Mouse (Mus musculus) midbrain, postnatal 0 days (tissue): ENCODE results near the gene Denr. TPM values are rescaled to one million over a fixed set of nuclear protein-coding genes. Genes with fewer than 3 reads are reported as not detected.

Source experiments
- ATAC-seq: fragments of 200-750 bp; cut with Nextera tagmentation; 2 replicates; pipeline ENCODE4 v1.8.0; 2017; ENCODE audit warnings: moderate number of reproducible peaks, mild to moderate bottlenecking, moderate TSS enrichment, moderate library complexity; ENCODE audit not compliant: low FRiP score
- DNase-seq: peaks from one replicate; pipeline ENCODE4 v3.0.0-alpha.2; 2015; ENCODE audit warnings: low spot score
- H3K27ac ChIP-seq: fragments of 300-500 bp; sonication (generic); 2 replicates; pipeline ENCODE4 v1.5.1; 2014; ENCODE audit warnings: low read depth, mild to moderate bottlenecking, low read length, mixed read lengths
- H3K27me3 ChIP-seq: fragments of 300-500 bp; sonication (generic); 2 replicates; pipeline ENCODE4 v1.6.1; 2014; ENCODE audit warnings: low read length, control low read depth, mixed read lengths; ENCODE audit not compliant: insufficient read depth
- H3K36me3 ChIP-seq: fragments of 300-500 bp; sonication (generic); 2 replicates; pipeline ENCODE4 v1.6.1; 2014; ENCODE audit warnings: low read length, control low read depth, mixed read lengths; ENCODE audit not compliant: insufficient read depth
- H3K4me1 ChIP-seq: fragments of 300-500 bp; sonication (generic); 2 replicates; pipeline ENCODE4 v1.6.1; 2014; ENCODE audit warnings: mild to moderate bottlenecking, control low read depth, antibody characterized with exemption, low read length, mixed read lengths; ENCODE audit not compliant: insufficient read depth
- H3K4me2 ChIP-seq: fragments of 300-500 bp; sonication (generic); 2 replicates; pipeline ENCODE4 v1.6.1; 2014; ENCODE audit warnings: low read depth, mild to moderate bottlenecking, low read length, mixed read lengths; ENCODE audit not compliant: poor library complexity, severe bottlenecking
- H3K4me3 ChIP-seq: fragments of 300-500 bp; sonication (generic); 2 replicates; pipeline ENCODE4 v1.5.1; 2014; ENCODE audit warnings: low read depth, mild to moderate bottlenecking, low read length, moderate library complexity
- H3K9ac ChIP-seq: fragments of 300-500 bp; sonication (generic); replicated peaks from 2 replicates; pipeline ENCODE4 v1.6.1; 2014; ENCODE audit warnings: mild to moderate bottlenecking, low read length, moderate library complexity, mixed read lengths; ENCODE audit not compliant: poor library complexity, severe bottlenecking
- H3K9me3 ChIP-seq: fragments of 300-500 bp; sonication (generic); 2 replicates; pipeline ENCODE4 v1.6.1; 2016; ENCODE audit warnings: low read length, control low read depth
- CTCF ChIP-seq: IDR thresholded peaks from 2 replicates; pipeline ENCODE4 v1.5.1; 2016; ENCODE audit warnings: antibody characterized with exemption, mild to moderate bottlenecking
- WGBS: fragments of 180-500 bp; shearing (Covaris S2); extraction: QIAGEN DNeasy Blood & Tissue Kit; methylation state at CpG from one replicate; pipeline ENCODE4 v1.1.7; 2014; 5-methylcytosine and 5-hydroxymethylcytosine counted together
- polyA plus RNA-seq: library from polyadenylated mRNA; unstranded; fragments of >200 nt; fragmentation: Nextera tagmentation; extraction: Ambion mirVana; gene quantifications from 2 replicates; pipeline ENCODE4 v1.2.1, GENCODE M21; 2015
- total RNA-seq: library from RNA; depleted of rRNA; stranded (reverse); fragments of >200 nt; gene quantifications from 2 replicates; pipeline ENCODE4 v1.2.3, GENCODE M21; 2014

The Denr gene
- total and polyA plus RNA-seq, 2 experiments from 2014 or later, result 13.8 to 158 TPM

- Histone ChIP-seq H3K27ac (no peak overlapping the region), H3K9ac (no peak overlapping the region), H3K4me1 (no peaks in the 10 kb centered on the region), H3K9me3 (no peaks in the 10 kb centered on the region), H3K36me3 (no peaks in the 10 kb centered on the region), H3K4me3 (no peak overlapping the region), H3K27me3 (no peaks in the 10 kb centered on the region), H3K4me2 (no peak overlapping the region)
- TF ChIP-seq CTCF, result no peak
- 87% methylated on average over 7 of the region's 7 CpGs for WGBS
- DNase-seq (no peak), ATAC-seq (no peak)
Measured at GRCm38 (mm10) chr5:123883891-123884290, 23.1 kb upstream of the Denr start.

GRCm38 (mm10) chr5:123884332-123884731 is 22.6 kb upstream of the Denr start:
- H3K27me3 ChIP-seq, result no peaks in the 10 kb centered on the region
- no peak for TF ChIP-seq CTCF
- H3K36me3 ChIP-seq, result no peaks in the 10 kb centered on the region
- H3K27ac ChIP-seq, result no peak overlapping the region
- ATAC-seq (no peak), DNase-seq (no peak)
- no peak overlapping the region for H3K4me2 ChIP-seq
- H3K9me3 ChIP-seq, result no peaks in the 10 kb centered on the region
- WGBS, result 78% methylated on average over 10 of the region's 10 CpGs
- no peaks in the 10 kb centered on the region for H3K4me1 ChIP-seq
- H3K4me3 ChIP-seq, result no peak overlapping the region
- no peak overlapping the region for H3K9ac ChIP-seq

GRCm38 (mm10) chr5:123886365-123886764 is 20.6 kb upstream of the Denr start:
- Histone ChIP-seq H3K4me2 (no peak overlapping the region), H3K9me3 (no peaks in the 10 kb centered on the region), H3K4me3 (no peak overlapping the region), H3K27me3 (no peaks in the 10 kb centered on the region), H3K36me3 (no peaks in the 10 kb centered on the region), H3K27ac (no peak overlapping the region), H3K9ac (no peak overlapping the region), H3K4me1 (no peaks in the 10 kb centered on the region)
- no peak for ATAC-seq
- DNase-seq, result no peak
- no peak for TF ChIP-seq CTCF
- WGBS, result 73% methylated on average over 3 of the region's 3 CpGs

GRCm38 (mm10) chr5:123890312-123890711 is 16.7 kb upstream of the Denr start:
- Histone ChIP-seq H3K27ac (no peak overlapping the region), H3K9ac (no peak overlapping the region), H3K4me3 (no peak overlapping the region), H3K4me1 (no peaks in the 10 kb centered on the region), H3K27me3 (no peaks in the 10 kb centered on the region), H3K9me3 (no peaks in the 10 kb centered on the region), H3K4me2 (no peak overlapping the region), H3K36me3 (no peaks in the 10 kb centered on the region)
- no peak for TF ChIP-seq CTCF
- 79% methylated on average over 2 of the region's 2 CpGs for WGBS
- DNase-seq, result no peak
- no peak for ATAC-seq

- Histone ChIP-seq H3K4me3 (no peak overlapping the region), H3K9ac (no peak overlapping the region), H3K27ac (no peak overlapping the region), H3K9me3 (no peaks in the 10 kb centered on the region), H3K27me3 (no peaks in the 10 kb centered on the region), H3K36me3 (no peaks in the 10 kb centered on the region), H3K4me1 (no peaks in the 10 kb centered on the region), H3K4me2 (no peak overlapping the region)
- TF ChIP-seq CTCF, result no peak
- no peak for DNase-seq
- WGBS, result 76% methylated on average over 5 of the region's 5 CpGs
- ATAC-seq, result no peak
Measured at GRCm38 (mm10) chr5:123890987-123891386, 16.0 kb upstream of the Denr start.

- H3K27ac ChIP-seq, result no peak overlapping the region
- WGBS, result 51% methylated on average over 6 of the region's 6 CpGs
- TF ChIP-seq CTCF, result no peak
- no peak overlapping the region for H3K9ac ChIP-seq
- no peaks in the 10 kb centered on the region for H3K27me3 ChIP-seq
- H3K36me3 ChIP-seq, result no peaks in the 10 kb centered on the region
- DNase-seq, result peak; percentile 31
- H3K4me1 ChIP-seq, result no peaks in the 10 kb centered on the region
- ATAC-seq, result no peak
- H3K9me3 ChIP-seq, result no peaks in the 10 kb centered on the region
- H3K4me3 ChIP-seq, result no peak overlapping the region
- no peak overlapping the region for H3K4me2 ChIP-seq
Measured at GRCm38 (mm10) chr5:123891669-123892068, 15.3 kb upstream of the Denr start.
